Mouse (Mus musculus) heart, embryonic 12.5 days (tissue): ENCODE measurements at regions not wholly inside any gene's neighbourhood (a gene's known extent, or its start where the extent isn't known, plus 50 kb on each side); places are given as distances from the start of the nearest gene placed in this dataset.

ENCODE experiments used
- ATAC-seq: fragments of 200-750 bp; cut with Nextera tagmentation; 2 replicates; pipeline ENCODE4 v1.8.0; 2017; ENCODE audit warnings: moderate TSS enrichment, moderate library complexity; ENCODE audit not compliant: insufficient number of reproducible peaks, low FRiP score
- H3K27ac ChIP-seq: fragments of 300-500 bp; sonication (generic); 2 replicates; pipeline ENCODE4 v1.5.1; 2016; ENCODE audit warnings: mild to moderate bottlenecking, moderate library complexity; ENCODE audit not compliant: poor library complexity, severe bottlenecking
- H3K27me3 ChIP-seq: fragments of 300-500 bp; sonication (generic); replicated peaks from 2 replicates; pipeline ENCODE4 v1.6.1; 2016; ENCODE audit warnings: mild to moderate bottlenecking, moderate library complexity
- H3K36me3 ChIP-seq: fragments of 300-500 bp; sonication (generic); 2 replicates; pipeline ENCODE4 v1.6.1; 2016; ENCODE audit warnings: mild to moderate bottlenecking, moderate library complexity
- H3K4me1 ChIP-seq: fragments of 300-500 bp; sonication (generic); replicated peaks from 2 replicates; pipeline ENCODE4 v1.6.1; 2016; ENCODE audit warnings: mild to moderate bottlenecking
- H3K4me2 ChIP-seq: fragments of 300-500 bp; sonication (generic); 2 replicates; pipeline ENCODE4 v1.6.1; 2016; ENCODE audit warnings: mild to moderate bottlenecking, moderate library complexity
- H3K4me3 ChIP-seq: fragments of 300-500 bp; sonication (generic); 2 replicates; pipeline ENCODE4 v1.5.1; 2016; ENCODE audit warnings: mild to moderate bottlenecking
- H3K9ac ChIP-seq: fragments of 300-500 bp; sonication (generic); 2 replicates; pipeline ENCODE4 v1.6.1; 2016; ENCODE audit warnings: mild to moderate bottlenecking, moderate library complexity
- H3K9me3 ChIP-seq: fragments of 300-500 bp; sonication (generic); replicated peaks from 2 replicates; pipeline ENCODE4 v1.6.1; 2016; ENCODE audit warnings: mild to moderate bottlenecking, moderate library complexity
- WGBS: fragments of 180-500 bp; shearing (Covaris S2); methylation state at CpG from one replicate; pipeline ENCODE4 v1.1.7; 2016; 5-methylcytosine and 5-hydroxymethylcytosine counted together

- H3K9me3 ChIP-seq = no peaks in the 10 kb centered on the region
- no peak overlapping the region for H3K27ac ChIP-seq
- no peaks in the 10 kb centered on the region for H3K27me3 ChIP-seq
- no peaks in the 10 kb centered on the region for H3K36me3 ChIP-seq
- H3K4me1 ChIP-seq = no peaks in the 10 kb centered on the region
- no peak overlapping the region for H3K4me2 ChIP-seq
- H3K9ac ChIP-seq = no peak overlapping the region
- WGBS = 59% methylated on average over 9 of the region's 9 CpGs
- no peak overlapping the region for H3K4me3 ChIP-seq
- ATAC-seq = no peak
Measured at GRCm38 (mm10) chr19:15465063-15465760, 481.9 kb downstream of the Psat1 start.

GRCm38 (mm10) chr19:15457793-15458192 is 489.3 kb downstream of the Psat1 start:
- ATAC-seq = no peak
- no peak overlapping the region for H3K4me3 ChIP-seq
- H3K4me1 ChIP-seq = 0 out of 2 replicates have a peak, but pooled peaks cover 3% of the 10 kb centered on the region
- no peaks in the 10 kb centered on the region for H3K27me3 ChIP-seq
- 61% methylated on average over 4 of the region's 4 CpGs for WGBS
- no peak overlapping the region for H3K9ac ChIP-seq
- H3K27ac ChIP-seq = no peak overlapping the region
- H3K9me3 ChIP-seq = no peaks in the 10 kb centered on the region
- H3K36me3 ChIP-seq = no peaks in the 10 kb centered on the region
- H3K4me2 ChIP-seq = no peak overlapping the region

- Histone ChIP-seq H3K4me2 (no peak overlapping the region), H3K4me1 (0 out of 2 replicates have a peak, but pooled peaks cover 3% of the 10 kb centered on the region), H3K27me3 (no peaks in the 10 kb centered on the region), H3K4me3 (no peak overlapping the region), H3K36me3 (no peaks in the 10 kb centered on the region), H3K9ac (no peak overlapping the region), H3K27ac (no peak overlapping the region), H3K9me3 (no peaks in the 10 kb centered on the region)
- 53% methylated on average over 9 of the region's 9 CpGs for WGBS
- no peak for ATAC-seq
Measured at GRCm38 (mm10) chr19:15456943-15457735, 490.0 kb downstream of the Psat1 start.

GRCm38 (mm10) chr19:15448989-15449388 is 498.1 kb downstream of the Psat1 start:
- no peaks in the 10 kb centered on the region for H3K27me3 ChIP-seq
- WGBS = 36% methylated on average over 5 of the region's 5 CpGs
- H3K4me1 ChIP-seq = no peaks in the 10 kb centered on the region
- no peak overlapping the region for H3K27ac ChIP-seq
- H3K36me3 ChIP-seq = no peaks in the 10 kb centered on the region
- no peak for ATAC-seq
- no peak overlapping the region for H3K4me3 ChIP-seq
- no peak overlapping the region for H3K9ac ChIP-seq
- no peaks in the 10 kb centered on the region for H3K9me3 ChIP-seq
- H3K4me2 ChIP-seq = no peak overlapping the region

GRCm38 (mm10) chr19:15431798-15432197 is 515.3 kb downstream of the Psat1 start:
- 86% methylated on average over 5 of the region's 5 CpGs for WGBS
- no peak for ATAC-seq
- Histone ChIP-seq H3K9ac (no peak overlapping the region), H3K4me1 (no peaks in the 10 kb centered on the region), H3K9me3 (no peaks in the 10 kb centered on the region), H3K36me3 (no peaks in the 10 kb centered on the region), H3K4me2 (no peak overlapping the region), H3K27me3 (no peaks in the 10 kb centered on the region), H3K4me3 (no peak overlapping the region), H3K27ac (no peak overlapping the region)

- H3K27ac ChIP-seq = no peak overlapping the region
- 61% methylated on average over 3 of the region's 3 CpGs for WGBS
- no peak overlapping the region for H3K4me3 ChIP-seq
- H3K9ac ChIP-seq = no peak overlapping the region
- no peaks in the 10 kb centered on the region for H3K27me3 ChIP-seq
- no peaks in the 10 kb centered on the region for H3K36me3 ChIP-seq
- H3K9me3 ChIP-seq = no peaks in the 10 kb centered on the region
- no peaks in the 10 kb centered on the region for H3K4me1 ChIP-seq
- no peak overlapping the region for H3K4me2 ChIP-seq
- ATAC-seq = no peak
Measured at GRCm38 (mm10) chr19:15421311-15421710, 525.8 kb downstream of the Psat1 start.

- H3K4me3 ChIP-seq = no peak overlapping the region
- no peak overlapping the region for H3K27ac ChIP-seq
- no peak for ATAC-seq
- H3K4me1 ChIP-seq = no peaks in the 10 kb centered on the region
- H3K4me2 ChIP-seq = no peak overlapping the region
- H3K36me3 ChIP-seq = no peaks in the 10 kb centered on the region
- H3K27me3 ChIP-seq = no peaks in the 10 kb centered on the region
- H3K9ac ChIP-seq = no peak overlapping the region
- no peaks in the 10 kb centered on the region for H3K9me3 ChIP-seq
- WGBS = 77% methylated on average over 3 of the region's 3 CpGs
Measured at GRCm38 (mm10) chr19:15398624-15399023, 548.5 kb downstream of the Psat1 start.

GRCm38 (mm10) chr19:15371682-15372081 is 575.5 kb downstream of the Psat1 start:
- no peak overlapping the region for H3K4me2 ChIP-seq
- no peaks in the 10 kb centered on the region for H3K4me1 ChIP-seq
- no peak overlapping the region for H3K4me3 ChIP-seq
- no peak for ATAC-seq
- H3K9me3 ChIP-seq = no peaks in the 10 kb centered on the region
- no peaks in the 10 kb centered on the region for H3K27me3 ChIP-seq
- H3K9ac ChIP-seq = no peak overlapping the region
- H3K36me3 ChIP-seq = no peaks in the 10 kb centered on the region
- no peak overlapping the region for H3K27ac ChIP-seq
- WGBS = 86% methylated on average over 8 of the region's 8 CpGs

GRCm38 (mm10) chr19:15366951-15367350 is 580.2 kb downstream of the Psat1 start:
- Histone ChIP-seq H3K36me3 (no peaks in the 10 kb centered on the region), H3K4me1 (no peaks in the 10 kb centered on the region), H3K9ac (no peak overlapping the region), H3K4me2 (no peak overlapping the region), H3K4me3 (no peak overlapping the region), H3K9me3 (no peaks in the 10 kb centered on the region), H3K27ac (no peak overlapping the region), H3K27me3 (no peaks in the 10 kb centered on the region)
- 35% methylated on average over 2 of the region's 2 CpGs for WGBS
- ATAC-seq = no peak

- H3K4me1 ChIP-seq = no peaks in the 10 kb centered on the region
- no peaks in the 10 kb centered on the region for H3K27me3 ChIP-seq
- no peaks in the 10 kb centered on the region for H3K9me3 ChIP-seq
- H3K4me2 ChIP-seq = no peak overlapping the region
- no peak for ATAC-seq
- no peak overlapping the region for H3K9ac ChIP-seq
- WGBS = 87% methylated on average over 3 of the region's 3 CpGs
- H3K4me3 ChIP-seq = no peak overlapping the region
- no peak overlapping the region for H3K27ac ChIP-seq
- no peaks in the 10 kb centered on the region for H3K36me3 ChIP-seq
Measured at GRCm38 (mm10) chr19:15357181-15357580, 590.0 kb downstream of the Psat1 start.

GRCm38 (mm10) chr19:15348356-15348755 is 598.8 kb downstream of the Psat1 start:
- Histone ChIP-seq H3K9me3 (0 out of 2 replicates have a peak, but pooled peaks cover 3% of the 10 kb centered on the region), H3K4me2 (no peak overlapping the region), H3K4me1 (no peaks in the 10 kb centered on the region), H3K27ac (no peak overlapping the region), H3K9ac (no peak overlapping the region), H3K27me3 (no peaks in the 10 kb centered on the region), H3K36me3 (no peaks in the 10 kb centered on the region), H3K4me3 (no peak overlapping the region)
- no peak for ATAC-seq
- 88% methylated on average over 3 of the region's 3 CpGs for WGBS
